Mouse (Mus musculus) heart, postnatal 10 days (tissue): ENCODE data around the gene AI597479. TPM values are rescaled to one million over a fixed set of nuclear protein-coding genes. Genes with fewer than 3 reads are reported as not detected.

Source experiments
- DNase-seq, 2 experiments: peaks; one replicate each; pipeline ENCODE4 v3.0.0; 2021
- intact Hi-C: fragments of 180-260 bp; cut with DNase I; formaldehyde crosslinking; loops from one replicate; pipeline ENCODE4 v1.15.1; 2025
- total RNA-seq, 2 experiments: library from RNA; stranded (reverse); gene quantifications; 2 replicates each; pipeline ENCODE4 v1.2.3; 2021

The AI597479 gene
- total RNA-seq, 2 experiments from 2014 or later: 13.0 to 15.3 TPM

GRCm38 (mm10) chr1:43153538-43153937 lies 55.0 kb downstream of the AI597479 start:
- intact Hi-C loops: no loop called here
- no peak for DNase-seq

- no peak for DNase-seq
- intact Hi-C loops: no loop called here
These were observed 56.0 kb downstream of the AI597479 start for GRCm38 (mm10) chr1:43154491-43154890.

GRCm38 (mm10) chr1:43157907-43158306 lies 59.4 kb downstream of the AI597479 start:
- intact Hi-C loops: no loop called here

GRCm38 (mm10) chr1:43159429-43159828 lies 60.9 kb downstream of the AI597479 start:
- intact Hi-C loops: no loop called here
- DNase-seq: peak in 1 of 2 experiments; percentile 35

More at GRCm38 (mm10) chr1:43157907-43158306, 59.4 kb downstream of the AI597479 start:
- DNase-seq: no peak

- intact Hi-C loops: no loop called here
- DNase-seq: no peak
These were observed 63.9 kb downstream of the AI597479 start for GRCm38 (mm10) chr1:43162394-43162793.

- intact Hi-C loops: no loop called here
- DNase-seq: peak in 1 of 2 experiments; percentile 55
These were observed 64.6 kb downstream of the AI597479 start for GRCm38 (mm10) chr1:43163084-43163466.

GRCm38 (mm10) chr1:43163467-43164418 lies 65.2 kb downstream of the AI597479 start:
- DNase-seq: peak; percentile 76 to 84
- intact Hi-C loops: no loop called here

GRCm38 (mm10) chr1:43164582-43164981 lies 66.1 kb downstream of the AI597479 start:
- DNase-seq: peak in 1 of 2 experiments; percentile 21
- intact Hi-C loops: no loop called here

Other genes starting within 250 kb of the AI597479 start
- gene Mrps9, start 247.5 kb upstream of the AI597479 start, total RNA-seq: 10 to 100 TPM; 92.7 to 96.9 TPM
- under 1 TPM; 0.67 to 0.77 TPM for gene Gpr45, start 145.8 kb upstream of the AI597479 start, total RNA-seq
- 10 to 100 TPM; 17.0 TPM for gene Tgfbrap1, start 73 bp upstream of the AI597479 start, total RNA-seq
- 1,000 to 10,000 TPM; 1,415 to 1,605 TPM for gene Fhl2, start 98.3 kb downstream of the AI597479 start, total RNA-seq